Mouse (Mus musculus) neural tube, embryonic 13.5 days (tissue): ENCODE results near the gene Ube2o. TPM values are rescaled to one million over a fixed set of nuclear protein-coding genes. Genes with fewer than 3 reads are reported as not detected.

ENCODE experiments used
- ATAC-seq: fragments of 200-750 bp; cut with Nextera tagmentation; 2 replicates; pipeline ENCODE4 v1.8.0; 2017; ENCODE audit warnings: low read depth, mild to moderate bottlenecking, moderate TSS enrichment, moderate library complexity
- H3K27ac ChIP-seq: fragments of 300-500 bp; sonication (generic); replicated peaks from 2 replicates; pipeline ENCODE4 v1.5.1; 2015; ENCODE audit warnings: moderate library complexity, mild to moderate bottlenecking, inconsistent platforms
- H3K27me3 ChIP-seq: fragments of 300-500 bp; sonication (generic); 2 replicates; pipeline ENCODE4 v1.6.1; 2015; ENCODE audit warnings: mild to moderate bottlenecking, inconsistent platforms
- H3K36me3 ChIP-seq: fragments of 300-500 bp; sonication (generic); 2 replicates; pipeline ENCODE4 v1.6.1; 2015; ENCODE audit warnings: mild to moderate bottlenecking, inconsistent platforms
- H3K4me1 ChIP-seq: fragments of 300-500 bp; sonication (generic); replicated peaks from 2 replicates; pipeline ENCODE4 v1.6.1; 2015; ENCODE audit warnings: inconsistent platforms
- H3K4me2 ChIP-seq: fragments of 300-500 bp; sonication (generic); 2 replicates; pipeline ENCODE4 v1.6.1; 2015; ENCODE audit warnings: inconsistent platforms, mild to moderate bottlenecking, moderate library complexity
- H3K4me3 ChIP-seq: fragments of 300-500 bp; sonication (generic); 2 replicates; pipeline ENCODE4 v1.5.1; 2015; ENCODE audit warnings: mild to moderate bottlenecking, inconsistent platforms
- H3K9ac ChIP-seq: fragments of 300-500 bp; sonication (generic); 2 replicates; pipeline ENCODE4 v1.6.1; 2015; ENCODE audit warnings: moderate library complexity, mild to moderate bottlenecking, inconsistent platforms
- H3K9me3 ChIP-seq: fragments of 300-500 bp; sonication (generic); 2 replicates; pipeline ENCODE4 v1.6.1; 2016; ENCODE audit warnings: inconsistent platforms
- WGBS: fragments of 180-500 bp; shearing (Covaris S2); methylation state at CpG from one replicate; pipeline ENCODE4 v1.1.7; 2015; 5-methylcytosine and 5-hydroxymethylcytosine counted together
- polyA plus RNA-seq: library from polyadenylated mRNA; unstranded; fragments of >200 nt; fragmentation: Nextera tagmentation; extraction: Ambion mirVana; gene quantifications from 2 replicates; pipeline ENCODE4 v1.2.1, GENCODE M21; 2015

The Ube2o gene
- polyA plus RNA-seq, 1 experiment from 2014 or later, result 24.6 TPM

- peak overlapping the region; percentile 72 for H3K27ac ChIP-seq
- H3K36me3 ChIP-seq, result no peaks in the 10 kb centered on the region
- no peaks in the 10 kb centered on the region for H3K27me3 ChIP-seq
- H3K9me3 ChIP-seq, result no peaks in the 10 kb centered on the region
- H3K4me1 ChIP-seq, result peaks cover 34% of the 10 kb centered on the region
- H3K9ac ChIP-seq, result peak overlapping the region; percentile 51
- H3K4me3 ChIP-seq, result no peak overlapping the region
- ATAC-seq, result no peak
- H3K4me2 ChIP-seq, result peak overlapping the region; percentile 28; the same call in 1 of the 2 replicates
- WGBS, result 52% methylated on average over 8 of the region's 8 CpGs
Observed at GRCm38 (mm10) chr11:116589574-116589973, 8.3 kb upstream of the Ube2o start.

GRCm38 (mm10) chr11:116589020-116589531 lies 7.8 kb upstream of the Ube2o start:
- Histone ChIP-seq H3K4me3 (no peak overlapping the region), H3K36me3 (no peaks in the 10 kb centered on the region), H3K4me2 (peak overlapping the region; percentile 28), H3K27me3 (no peaks in the 10 kb centered on the region), H3K4me1 (peaks cover 34% of the 10 kb centered on the region), H3K27ac (peak overlapping the region; percentile 72), H3K9ac (peak overlapping the region; percentile 51), H3K9me3 (no peaks in the 10 kb centered on the region)
- peak; percentile 58 for ATAC-seq
- 17% methylated on average over 14 of the region's 14 CpGs for WGBS

GRCm38 (mm10) chr11:116586801-116587631 lies 5.8 kb upstream of the Ube2o start:
- H3K9me3 ChIP-seq, result no peaks in the 10 kb centered on the region
- H3K9ac ChIP-seq, result no peak overlapping the region
- no peak for ATAC-seq
- H3K4me1 ChIP-seq, result peaks cover 23% of the 10 kb centered on the region
- WGBS, result 25% methylated on average over 23 of the region's 23 CpGs
- no peaks in the 10 kb centered on the region for H3K27me3 ChIP-seq
- H3K4me2 ChIP-seq, result peak overlapping the region; percentile 36
- H3K36me3 ChIP-seq, result no peaks in the 10 kb centered on the region
- H3K4me3 ChIP-seq, result no peak overlapping the region
- H3K27ac ChIP-seq, result 0 out of 2 replicates have a peak overlapping the region, but pooled peaks have one; percentile 20

DNA sequence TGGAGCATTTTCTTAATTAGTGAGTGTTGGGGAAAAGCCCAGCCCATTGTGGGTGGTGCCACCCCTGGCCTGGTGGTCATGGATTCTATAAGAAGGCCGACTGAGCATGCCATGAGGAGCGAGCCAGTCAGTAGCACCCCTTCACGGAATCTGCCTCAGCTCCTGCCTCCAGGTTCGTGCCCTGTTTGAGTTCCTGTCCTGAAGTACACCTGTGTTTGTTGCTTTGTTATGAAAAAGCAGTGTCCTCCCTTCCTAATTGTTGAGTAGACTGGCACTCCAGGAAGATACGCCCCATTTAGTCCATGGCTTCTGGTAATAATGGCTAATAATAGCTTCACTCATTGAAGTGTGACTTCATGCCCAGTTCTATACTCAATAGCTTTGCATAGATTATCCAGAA lies 5.1 kb upstream of the Ube2o start, which contains the start of gene Aanat:
Gene Aanat, plus strand, starts transcription at position 123 of the 400 bp plus-strand sequence.
- WGBS, result 70% methylated on average over 5 of the region's 5 CpGs
- H3K4me3 ChIP-seq, result no peak within 1 kb of the TSS
- no peaks in the 10 kb centered on the region for H3K36me3 ChIP-seq
- no peak within 1 kb of the TSS for H3K9ac ChIP-seq
- H3K4me2 ChIP-seq, result peak within 1 kb of the TSS; percentile 36
- H3K4me1 ChIP-seq, result peaks cover 23% of the 10 kb centered on the region
- 0 out of 2 replicates have a peak within 1 kb of the TSS, but pooled peaks have one; percentile 20 for H3K27ac ChIP-seq
- H3K9me3 ChIP-seq, result no peaks in the 10 kb centered on the region
- ATAC-seq, result no peak
- H3K27me3 ChIP-seq, result no peaks in the 10 kb centered on the region

DNA sequence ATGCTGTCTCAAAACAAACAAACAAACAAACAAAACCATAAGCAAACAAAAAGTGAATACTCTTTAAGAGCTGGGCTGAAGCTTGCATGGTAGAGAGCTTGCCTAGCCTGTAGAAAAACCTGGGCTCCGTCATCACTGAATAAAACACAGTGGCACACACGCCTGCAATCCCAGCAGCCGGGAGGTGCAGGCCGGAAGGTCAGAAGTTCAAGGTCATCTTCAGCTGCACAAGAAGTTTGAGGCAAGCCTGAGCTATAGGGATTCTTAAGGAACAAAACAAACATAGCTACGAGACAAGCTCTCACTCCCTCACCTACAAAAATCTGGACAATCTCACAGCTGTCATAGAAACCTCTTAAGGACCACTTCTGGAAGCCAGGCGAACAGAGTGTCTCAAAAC lies 4.4 kb upstream of the Ube2o start:
- no peaks in the 10 kb centered on the region for H3K27me3 ChIP-seq
- ATAC-seq, result no peak
- H3K9ac ChIP-seq, result no peak overlapping the region
- H3K4me1 ChIP-seq, result peaks cover 23% of the 10 kb centered on the region
- no peaks in the 10 kb centered on the region for H3K9me3 ChIP-seq
- H3K4me2 ChIP-seq, result no peak overlapping the region
- H3K27ac ChIP-seq, result no peak overlapping the region
- no peak overlapping the region for H3K4me3 ChIP-seq
- no peaks in the 10 kb centered on the region for H3K36me3 ChIP-seq
- 80% methylated on average over 6 of the region's 6 CpGs for WGBS

- Histone ChIP-seq H3K9ac (peak overlapping the region; percentile 96), H3K4me1 (peaks cover 46% of the 10 kb centered on the region), H3K27me3 (no peaks in the 10 kb centered on the region), H3K36me3 (no peaks in the 10 kb centered on the region), H3K9me3 (no peaks in the 10 kb centered on the region), H3K4me3 (peak overlapping the region; percentile 78), H3K4me2 (peak overlapping the region; percentile 81), H3K27ac (peak overlapping the region; percentile 96)
- under 1% methylated on average over 76 of the region's 91 CpGs for WGBS
- peak; percentile 86 for ATAC-seq
Observed at GRCm38 (mm10) chr11:116580711-116581375, 404 bp downstream of the Ube2o start.

DNA sequence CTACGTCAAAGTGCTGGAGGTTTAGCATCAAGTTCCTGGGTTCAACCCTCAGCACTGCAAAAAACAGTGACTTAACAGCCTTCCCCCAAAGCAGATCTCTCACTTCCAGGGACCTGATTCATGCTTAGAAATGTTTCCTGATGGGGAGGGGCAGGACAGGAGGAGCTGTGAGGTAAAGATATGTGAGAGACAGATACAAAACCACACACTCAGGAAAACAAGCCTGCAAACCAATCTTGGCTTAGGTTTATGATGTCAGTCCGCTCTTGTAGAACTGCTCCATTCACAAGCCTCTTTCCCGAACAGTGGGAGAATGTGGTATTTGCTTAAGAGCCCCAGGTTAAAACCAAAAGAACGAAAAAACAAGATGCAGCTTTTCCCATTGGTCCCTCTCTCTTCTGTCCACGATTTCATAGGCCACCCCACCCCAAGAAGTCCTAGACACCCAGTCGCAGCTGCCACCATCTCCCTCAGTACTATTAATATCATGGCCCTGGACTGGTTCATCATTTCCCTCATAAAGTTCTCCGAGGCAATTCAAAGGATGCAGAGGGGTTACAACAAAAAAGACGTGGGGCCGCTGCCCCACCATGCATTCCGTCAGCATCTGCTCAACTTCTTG lies 1.1 kb downstream of the Ube2o start:
- no peaks in the 10 kb centered on the region for H3K36me3 ChIP-seq
- H3K27me3 ChIP-seq, result no peaks in the 10 kb centered on the region
- peak overlapping the region; percentile 96 for H3K27ac ChIP-seq
- peak overlapping the region; percentile 78 for H3K4me3 ChIP-seq
- H3K4me1 ChIP-seq, result peaks cover 53% of the 10 kb centered on the region
- H3K9me3 ChIP-seq, result no peaks in the 10 kb centered on the region
- peak; percentile 11; the same call in 1 of the 2 replicates for ATAC-seq
- 17% methylated on average over 10 of the region's 10 CpGs for WGBS
- H3K9ac ChIP-seq, result peak overlapping the region; percentile 96
- H3K4me2 ChIP-seq, result peak overlapping the region; percentile 81

- Histone ChIP-seq H3K9me3 (no peaks in the 10 kb centered on the region), H3K36me3 (no peaks in the 10 kb centered on the region), H3K9ac (0 out of 2 replicates have a peak overlapping the region, but pooled peaks have one; percentile 17), H3K4me1 (peaks cover 61% of the 10 kb centered on the region), H3K27ac (no peak overlapping the region), H3K4me2 (peak overlapping the region; percentile 81), H3K4me3 (peak overlapping the region; percentile 78), H3K27me3 (no peaks in the 10 kb centered on the region)
- 92% methylated on average over 3 of the region's 3 CpGs for WGBS
- ATAC-seq, result no peak
Observed at GRCm38 (mm10) chr11:116579280-116579679, 2.0 kb downstream of the Ube2o start.

DNA sequence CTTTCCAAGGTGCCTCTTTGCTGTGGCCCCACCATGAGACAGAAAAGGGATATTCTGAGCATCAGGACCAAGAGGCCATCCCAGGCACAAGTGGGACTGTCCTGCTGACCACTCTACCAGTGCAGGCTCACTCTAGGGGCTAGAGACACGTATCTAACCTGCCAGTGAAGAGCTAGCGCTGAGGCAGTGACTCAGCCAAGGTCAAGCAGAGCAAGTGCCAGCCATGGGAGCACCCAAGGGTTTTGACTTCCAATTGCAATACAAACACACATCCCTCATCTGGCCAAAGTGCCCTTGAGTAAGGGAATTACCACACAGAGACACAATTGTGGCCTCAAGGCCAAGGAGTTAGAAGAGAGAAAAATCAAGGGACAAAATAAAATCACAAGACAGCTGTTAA lies 5.9 kb downstream of the Ube2o start:
- Histone ChIP-seq H3K4me1 (peaks cover 100% of the 10 kb centered on the region), H3K27me3 (no peaks in the 10 kb centered on the region), H3K36me3 (no peaks in the 10 kb centered on the region), H3K4me2 (no peak overlapping the region; the same call in 1 of the 2 replicates), H3K4me3 (no peak overlapping the region), H3K9me3 (no peaks in the 10 kb centered on the region), H3K27ac (no peak overlapping the region; the same call in 1 of the 2 replicates), H3K9ac (no peak overlapping the region)
- ATAC-seq, result no peak
- WGBS, result 89% methylated on average over 2 of the region's 2 CpGs

- Histone ChIP-seq H3K9ac (no peak overlapping the region), H3K4me3 (no peak overlapping the region), H3K27me3 (no peaks in the 10 kb centered on the region), H3K9me3 (no peaks in the 10 kb centered on the region), H3K36me3 (no peaks in the 10 kb centered on the region), H3K4me1 (peaks cover 100% of the 10 kb centered on the region), H3K4me2 (0 out of 2 replicates have a peak overlapping the region, but pooled peaks have one; percentile 4), H3K27ac (no peak overlapping the region; the same call in 1 of the 2 replicates)
- no peak for ATAC-seq
- WGBS, result 42% methylated on average over 6 of the region's 6 CpGs
Observed at GRCm38 (mm10) chr11:116574982-116575381, 6.3 kb downstream of the Ube2o start.

DNA sequence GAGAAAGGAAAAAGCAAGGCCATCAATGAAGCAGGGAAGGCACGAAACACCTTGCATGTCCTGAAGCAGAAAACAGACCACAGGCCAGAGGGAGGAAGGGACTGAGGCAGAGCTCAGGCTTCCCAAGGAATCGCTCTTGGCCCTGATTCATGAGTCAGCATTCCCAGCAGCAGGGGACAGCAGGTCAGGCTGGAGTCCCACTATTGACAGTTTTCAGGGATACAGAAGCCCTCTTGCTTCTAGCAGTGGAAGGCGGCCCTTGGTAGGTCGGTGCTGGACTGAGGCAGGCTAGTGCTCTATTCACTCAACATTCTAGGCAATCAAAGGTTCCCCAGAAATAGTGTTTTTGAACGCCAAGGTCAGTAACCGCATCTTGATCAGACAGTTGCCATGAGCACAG lies 6.8 kb downstream of the Ube2o start:
- H3K4me2 ChIP-seq, result 0 out of 2 replicates have a peak overlapping the region, but pooled peaks have one; percentile 4
- no peaks in the 10 kb centered on the region for H3K36me3 ChIP-seq
- no peak overlapping the region for H3K9ac ChIP-seq
- no peak overlapping the region for H3K4me3 ChIP-seq
- H3K27me3 ChIP-seq, result no peaks in the 10 kb centered on the region
- WGBS, result 63% methylated on average over 6 of the region's 6 CpGs
- no peaks in the 10 kb centered on the region for H3K9me3 ChIP-seq
- ATAC-seq, result no peak
- H3K27ac ChIP-seq, result no peak overlapping the region
- peaks cover 100% of the 10 kb centered on the region for H3K4me1 ChIP-seq
